Mouse (Mus musculus) cerebellum, postnatal 10 days (tissue): ENCODE data around the gene Eef1a1.
"Not testable (repeated sequence)": the region's sequence is repeated elsewhere in the genome, so short reads cannot be mapped to it uniquely, and the experiment has no call there.

Source experiments
- DNase-seq, 2 experiments: peaks; one replicate each; pipeline ENCODE4 v3.0.0; 2021; ENCODE audit warnings: mixed read lengths in 2 of 2

The Eef1a1 gene

DNA sequence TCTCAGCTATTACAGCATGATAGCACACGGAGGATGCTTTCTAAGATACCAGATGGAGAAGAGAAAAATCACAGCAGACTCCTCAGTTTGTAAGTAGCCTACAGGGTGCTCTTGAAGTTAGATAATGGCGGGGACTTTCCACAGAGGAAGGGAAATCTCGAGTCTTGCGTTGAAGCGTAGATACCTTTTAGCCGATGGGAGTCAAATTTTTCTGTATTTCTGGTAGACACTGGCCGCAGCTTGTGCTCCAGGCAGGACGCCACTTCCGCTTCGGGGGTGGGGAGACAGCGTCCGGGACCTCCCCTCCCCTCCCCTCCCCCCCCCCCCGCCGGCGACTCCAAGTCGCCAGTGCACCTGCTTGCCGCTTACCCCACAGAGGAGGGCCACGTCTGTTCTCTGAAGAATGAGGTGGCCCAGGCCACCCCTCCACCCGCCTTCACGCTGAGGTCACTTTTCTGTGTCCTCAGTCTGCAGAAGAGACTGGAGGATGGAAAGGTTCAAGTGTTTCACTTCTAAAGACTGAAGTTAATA lies at the start of gene Eef1a1:
Gene Eef1a1 (minus strand): TSS at position 262 of the 531 bp plus-strand sequence.
- DNase-seq = peak; percentile 72 to 82

DNA sequence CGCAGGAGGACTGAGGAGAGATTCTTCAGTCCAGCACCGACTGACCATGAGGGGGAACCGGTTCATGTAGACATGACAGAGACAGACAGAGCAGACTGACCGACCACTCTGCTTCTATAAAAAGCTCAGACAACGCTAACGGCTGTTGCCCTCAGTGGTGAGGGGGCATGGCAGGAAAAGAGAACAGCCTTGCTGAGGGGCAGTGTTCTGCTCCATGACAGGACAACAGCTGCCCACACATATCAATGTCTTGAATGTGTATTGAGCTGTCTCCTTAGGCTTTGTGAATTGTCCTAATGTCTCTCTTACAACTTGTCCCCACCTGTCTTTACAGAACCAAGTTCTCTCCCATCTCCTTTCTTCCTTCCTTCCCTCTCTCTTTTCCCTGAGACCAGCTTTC lies 49.5 kb upstream of the Eef1a1 start:
- peak; percentile 47 to 50 for DNase-seq

DNA sequence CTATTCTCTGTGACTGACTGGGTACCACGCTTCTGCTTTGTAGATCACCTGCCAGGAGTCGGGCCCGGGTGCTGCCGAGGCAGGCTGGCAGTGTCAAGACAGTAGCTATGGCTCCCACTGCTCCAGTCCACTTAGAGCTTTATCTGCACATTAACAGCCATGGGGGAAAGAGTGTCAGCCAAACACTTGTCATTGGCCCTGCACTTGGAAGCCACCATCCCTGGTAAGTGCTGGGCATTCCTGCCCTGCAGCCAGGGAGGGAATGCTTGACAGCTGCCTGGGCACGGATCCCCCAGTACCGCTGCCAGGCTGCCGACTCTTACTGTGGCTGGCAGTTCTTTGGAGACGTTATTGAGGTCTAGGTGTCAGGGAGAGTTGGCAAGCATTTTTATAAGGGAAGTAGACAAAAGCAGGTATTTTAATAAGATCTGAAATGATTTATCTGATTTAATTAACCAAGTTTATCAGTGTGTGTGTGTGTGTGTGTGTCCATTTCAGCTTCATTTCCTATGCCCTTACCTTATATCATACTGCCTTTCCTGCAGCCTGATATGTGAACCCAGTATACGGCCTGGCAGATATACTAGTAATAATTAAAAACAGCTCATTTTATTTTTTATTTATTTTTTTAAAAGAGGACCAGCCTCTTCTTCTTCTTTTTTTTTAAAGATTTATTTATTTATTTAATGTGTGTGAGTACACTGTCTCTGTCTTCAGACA lies 48.4 kb upstream of the Eef1a1 start:
- DNase-seq = peak; percentile 93 to 95

DNA sequence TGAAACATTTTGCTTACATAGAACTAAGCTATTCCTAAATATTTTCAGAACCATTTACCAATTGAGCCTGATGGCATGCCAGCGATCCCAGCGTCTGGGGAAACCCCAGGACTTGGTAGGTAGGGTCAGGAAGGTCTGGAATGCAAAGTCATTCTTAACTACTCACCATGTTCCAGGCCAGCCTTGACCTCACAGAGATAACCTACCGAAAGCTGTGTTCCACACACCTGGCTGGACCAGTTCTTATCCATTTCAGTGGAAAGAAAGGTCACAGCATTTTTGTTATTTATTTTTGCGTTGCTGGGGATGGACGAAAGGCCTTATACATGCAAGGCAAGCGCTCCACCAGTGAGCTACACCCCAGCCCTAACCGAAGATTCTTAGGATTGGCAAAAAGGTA lies 45.7 kb upstream of the Eef1a1 start:
- no peak for DNase-seq

DNA sequence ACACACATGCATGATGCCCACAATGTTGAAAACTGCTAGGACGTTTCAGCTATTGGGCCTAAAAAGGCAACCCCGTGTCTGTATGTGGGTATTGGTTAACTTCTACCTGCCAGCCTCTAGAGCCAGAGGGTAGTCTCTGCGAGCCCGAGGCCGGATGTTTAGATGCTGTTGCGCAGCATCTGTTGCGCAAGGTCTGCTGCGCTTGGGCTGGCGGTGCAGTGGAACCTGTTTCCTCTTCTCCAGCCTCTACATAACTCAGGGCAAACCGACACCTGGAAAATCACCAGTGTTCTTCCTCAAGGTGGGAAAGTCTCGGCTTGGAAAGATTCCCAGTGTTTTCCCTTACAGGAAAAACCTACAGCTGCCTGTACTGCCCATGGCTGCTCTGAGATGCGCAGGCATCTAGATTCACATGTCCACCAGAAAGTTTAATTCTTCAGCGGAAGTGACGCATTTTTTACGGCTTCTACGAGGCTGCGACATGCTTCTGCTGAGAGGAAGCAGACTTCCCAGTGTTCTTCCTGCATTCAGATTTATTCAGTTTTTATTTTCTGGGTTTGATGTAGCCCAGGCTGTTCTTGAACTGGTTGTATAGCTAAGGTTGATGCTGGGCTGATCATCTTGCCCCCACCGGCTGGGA lies 44.5 kb upstream of the Eef1a1 start:
- DNase-seq = no peak

DNA sequence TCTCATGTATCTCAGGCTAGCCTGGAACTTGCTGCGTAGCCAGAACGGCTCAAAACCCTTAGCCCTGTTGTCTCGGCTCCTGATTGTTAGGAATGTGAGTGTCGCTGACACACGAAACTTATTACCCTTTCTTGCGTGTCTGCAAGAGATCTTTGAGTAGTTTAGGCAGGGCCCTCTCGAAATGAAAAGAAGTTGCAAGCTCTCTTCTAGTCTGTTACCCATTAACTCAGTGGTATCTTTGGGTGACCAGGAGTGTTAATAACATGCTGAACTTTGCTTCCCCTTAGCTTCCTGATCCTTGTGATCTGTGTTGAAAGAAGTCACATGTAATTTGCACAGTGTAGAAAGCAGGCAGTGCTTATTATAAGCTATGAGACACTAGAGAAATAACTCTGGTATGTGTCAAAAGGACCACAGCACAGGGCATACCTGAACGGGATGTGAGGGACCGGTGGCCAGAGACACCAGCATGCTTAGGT lies 43.4 kb upstream of the Eef1a1 start:
- no peak for DNase-seq

DNA sequence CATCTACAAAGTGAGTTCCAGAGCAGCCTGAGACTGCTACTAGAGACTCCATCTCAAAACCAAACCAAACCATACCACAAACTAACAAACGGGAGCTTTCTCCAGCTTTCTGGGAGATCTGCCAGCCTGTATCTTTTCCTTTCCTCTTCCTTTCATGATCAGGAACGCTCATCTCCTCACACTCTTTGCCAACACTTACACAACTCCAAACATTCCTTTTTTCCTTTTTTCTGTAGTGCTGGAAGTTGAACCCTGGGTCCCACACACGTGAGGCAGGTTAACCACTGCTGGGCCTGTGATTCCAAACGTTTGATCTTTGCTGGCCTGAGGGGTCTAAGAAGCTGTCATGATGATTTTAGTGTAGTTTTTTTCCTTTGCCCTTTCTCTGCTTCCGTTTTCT lies 42.9 kb upstream of the Eef1a1 start:
- DNase-seq = no peak

DNA sequence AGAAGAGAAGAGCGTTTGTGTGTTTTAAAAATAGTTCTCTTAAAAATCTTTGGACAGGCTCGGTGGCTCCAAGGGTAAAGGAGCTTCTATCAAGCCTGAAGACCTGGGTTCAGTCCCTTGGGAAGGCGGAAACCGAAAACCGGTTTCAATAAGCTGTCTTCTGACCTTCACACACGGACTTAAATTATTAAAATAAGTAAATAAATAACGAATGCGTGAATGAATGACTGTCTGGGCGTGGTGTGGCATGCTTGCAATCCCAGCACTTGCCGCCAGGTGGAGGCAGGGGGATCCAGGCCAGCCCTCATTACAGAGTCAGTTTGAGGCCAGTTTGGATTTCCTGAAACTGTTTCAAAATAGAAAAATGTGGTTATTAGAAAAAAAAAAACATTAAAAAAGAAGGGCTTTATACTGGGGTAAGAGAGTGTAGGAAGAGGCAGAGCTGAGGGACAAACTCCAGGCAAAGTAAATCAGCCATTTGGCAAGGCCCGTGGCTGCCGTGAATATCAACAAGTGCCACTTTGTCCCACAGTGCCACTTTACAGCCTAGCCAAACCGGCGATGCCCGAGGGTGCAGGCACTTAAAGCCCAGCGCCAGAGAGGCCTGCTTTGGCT lies 38.9 kb upstream of the Eef1a1 start:
- DNase-seq = peak; percentile 91 to 94

DNA sequence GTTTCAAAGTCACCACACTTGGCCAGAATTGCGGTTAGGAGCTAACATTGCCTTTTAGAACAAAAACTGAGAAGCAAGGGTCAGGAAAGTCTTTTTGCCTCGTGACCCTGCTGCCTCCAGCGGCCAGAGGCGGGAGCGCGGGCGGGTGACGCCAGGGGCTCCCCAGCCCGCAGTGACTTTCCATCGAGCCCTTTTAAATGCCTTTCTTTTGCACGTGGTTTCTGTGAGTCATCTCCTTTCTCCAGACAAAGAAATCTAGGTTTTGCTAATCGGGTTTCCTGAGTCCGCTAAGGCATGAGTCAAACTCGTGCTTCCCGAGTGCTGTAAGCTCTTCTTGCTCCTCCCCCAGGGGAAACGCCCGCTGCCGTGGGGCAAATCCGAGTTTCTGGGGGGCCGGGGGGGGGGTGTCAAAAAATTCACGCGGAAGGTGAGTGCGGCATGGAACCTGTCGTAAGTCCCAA lies 38.4 kb upstream of the Eef1a1 start:
- peak; percentile 88 for DNase-seq

DNA sequence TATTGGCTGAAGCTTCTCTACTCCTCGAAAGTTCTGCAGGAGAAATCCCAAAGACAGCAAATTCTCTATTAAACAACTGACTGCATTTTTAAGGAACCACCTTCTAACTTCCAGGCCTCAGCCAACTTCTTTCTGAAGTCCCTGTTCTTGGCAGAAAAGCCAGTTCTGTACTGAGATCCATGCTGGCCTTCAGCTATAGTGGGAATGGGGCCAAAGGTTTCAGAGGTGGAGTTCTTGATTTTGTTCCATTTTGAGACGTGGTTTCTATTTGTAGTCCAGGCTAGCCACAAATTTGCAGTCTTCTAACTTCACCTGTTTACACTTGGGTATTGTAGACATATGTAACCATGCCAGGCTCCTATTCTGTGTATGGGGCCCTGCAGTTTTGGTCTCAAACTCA lies 37.3 kb upstream of the Eef1a1 start:
- DNase-seq = peak in 1 of 2 experiments; percentile 19

DNA sequence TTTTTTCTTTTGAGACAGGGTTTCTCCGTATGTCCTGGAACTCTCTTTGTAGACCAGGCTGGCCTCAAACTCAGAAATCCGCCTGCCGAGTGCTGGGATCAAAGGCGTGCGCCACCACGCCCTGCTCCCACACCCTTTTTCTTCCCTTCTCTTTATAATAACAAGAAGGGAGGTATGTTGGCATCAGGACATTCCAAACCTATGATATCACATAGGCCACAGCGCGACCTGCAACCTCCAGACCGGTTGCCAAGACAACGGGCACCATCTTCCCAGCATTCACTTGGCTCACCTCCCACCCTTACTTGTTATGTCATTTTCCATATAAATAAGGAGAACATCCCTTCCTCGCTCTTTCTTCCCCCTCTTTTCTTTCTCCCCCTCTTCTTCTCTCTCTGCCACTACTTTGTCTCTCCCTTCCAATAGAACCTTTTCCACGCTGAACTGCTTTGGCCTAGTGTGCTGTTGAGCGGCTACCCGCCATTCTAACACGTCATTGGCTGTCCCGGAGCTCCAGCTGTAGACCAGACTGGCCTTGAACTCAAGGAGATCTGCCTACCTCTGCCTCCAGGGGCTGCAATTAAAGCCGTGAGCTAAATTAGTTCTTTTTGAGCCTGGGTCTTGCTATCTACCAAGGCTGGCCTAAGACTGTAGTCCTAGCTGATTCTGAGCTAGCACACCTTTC lies 36.6 kb upstream of the Eef1a1 start:
- no peak for DNase-seq

DNA sequence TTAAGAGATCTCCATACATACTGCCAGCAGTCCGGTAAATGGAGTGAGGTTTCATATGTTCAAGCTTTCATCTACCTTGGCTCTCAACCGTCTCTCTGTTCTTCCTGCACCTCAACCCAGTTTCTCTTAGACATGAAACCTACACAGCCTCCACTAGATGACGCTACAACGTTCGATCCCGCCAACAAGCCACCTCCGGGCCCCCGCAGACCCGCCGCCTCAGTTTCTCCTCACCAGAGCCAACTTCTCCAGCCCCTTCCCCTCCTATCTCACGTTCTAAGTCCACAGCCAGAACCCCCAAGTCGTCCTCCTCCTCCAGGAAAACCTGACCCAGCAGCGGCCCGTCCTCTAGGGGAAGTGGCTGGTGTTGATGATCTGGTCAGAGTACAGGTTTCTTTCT lies 32.7 kb upstream of the Eef1a1 start:
- peak; percentile 46 to 55 for DNase-seq

DNA sequence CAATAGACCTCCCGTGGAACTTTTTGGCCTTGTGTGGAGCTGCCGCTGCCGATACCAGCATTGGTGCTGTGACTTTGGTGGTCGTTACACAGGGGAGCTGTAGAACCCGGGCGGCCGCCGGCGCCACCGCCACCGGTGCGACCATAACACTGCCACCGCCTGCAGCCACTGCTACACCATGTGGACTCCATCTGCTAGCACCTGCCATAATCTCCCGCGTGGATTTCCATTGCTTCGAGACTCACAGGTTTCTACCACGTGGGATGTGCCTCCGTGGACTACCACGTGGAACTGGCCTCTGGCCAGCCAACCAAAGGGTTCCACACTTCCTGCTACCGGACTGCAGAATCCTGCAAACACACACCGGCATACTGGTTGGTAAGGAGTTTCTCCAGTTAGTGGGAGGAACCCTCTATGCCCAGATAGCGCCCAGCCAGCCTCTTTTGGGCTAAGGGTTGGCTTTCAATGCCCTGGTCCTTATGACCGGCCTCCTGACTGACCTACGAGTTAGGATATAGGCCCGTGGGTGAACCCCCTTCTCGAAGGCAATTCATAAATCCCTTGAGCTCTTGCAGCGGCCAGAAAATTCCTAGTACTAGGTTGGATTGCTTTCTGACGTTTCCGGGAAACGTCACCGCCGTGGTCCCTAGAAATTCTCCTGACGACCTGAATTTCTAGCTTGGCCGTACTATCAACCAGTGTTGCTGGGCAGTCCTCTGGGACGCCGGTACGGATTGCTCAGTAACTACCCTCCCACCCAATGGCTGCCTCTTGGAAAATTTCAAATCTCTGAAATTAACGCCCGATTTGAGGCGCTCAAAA lies 32.0 kb upstream of the Eef1a1 start:
- DNase-seq = peak; percentile 88 to 92

DNA sequence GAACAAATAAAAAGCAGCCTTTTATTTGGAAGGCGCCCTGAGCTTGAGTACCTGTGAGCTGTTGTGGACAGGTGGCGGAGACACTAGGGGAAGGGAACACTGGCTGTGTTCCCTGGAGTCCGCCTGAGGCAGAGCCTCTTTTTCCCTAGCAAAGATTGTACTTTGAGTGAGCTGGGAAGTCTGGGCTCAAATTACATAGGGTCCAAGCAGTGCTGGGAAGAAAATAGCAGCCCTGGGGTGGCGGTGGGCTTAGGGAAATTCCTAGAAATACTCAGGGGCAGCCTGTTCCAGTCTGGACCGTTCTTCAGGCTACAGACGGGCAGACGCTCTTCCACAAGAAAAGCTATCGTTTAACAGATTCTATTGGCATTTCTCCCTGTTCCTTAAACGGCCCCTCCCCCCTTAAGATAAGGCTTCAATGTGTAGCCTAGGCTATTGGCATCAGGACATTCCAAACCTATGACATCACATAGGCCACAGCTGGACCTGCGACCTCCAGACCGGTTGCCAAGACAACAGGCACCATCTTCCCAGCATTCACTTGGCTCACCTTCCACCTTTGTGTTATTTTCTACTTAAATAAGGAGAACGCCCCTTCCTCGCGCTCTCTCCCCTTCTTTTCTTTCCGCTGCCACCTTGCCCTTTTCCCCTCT lies 31.3 kb upstream of the Eef1a1 start:
- peak; percentile 77 to 82 for DNase-seq

DNA sequence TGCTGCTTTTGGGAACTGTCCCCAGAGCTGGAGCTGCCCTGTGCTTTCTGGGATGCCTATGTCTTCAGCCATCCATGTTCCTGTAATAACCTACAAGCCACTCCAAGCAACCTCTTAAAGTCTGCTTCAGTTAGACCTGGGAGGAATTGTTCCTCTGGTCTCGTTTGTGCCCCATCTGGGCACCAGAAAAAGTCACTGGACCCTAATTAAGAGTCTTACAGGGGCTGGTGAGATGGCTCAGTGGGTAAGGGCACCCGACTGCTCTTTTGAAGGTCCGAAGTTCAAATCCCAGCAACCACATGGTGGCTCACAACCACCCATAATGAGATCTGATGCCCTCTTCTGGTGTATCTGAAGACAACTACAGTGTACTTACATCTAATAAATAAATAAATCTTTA lies 28.3 kb upstream of the Eef1a1 start:
- DNase-seq = not testable (repeated sequence)

DNA sequence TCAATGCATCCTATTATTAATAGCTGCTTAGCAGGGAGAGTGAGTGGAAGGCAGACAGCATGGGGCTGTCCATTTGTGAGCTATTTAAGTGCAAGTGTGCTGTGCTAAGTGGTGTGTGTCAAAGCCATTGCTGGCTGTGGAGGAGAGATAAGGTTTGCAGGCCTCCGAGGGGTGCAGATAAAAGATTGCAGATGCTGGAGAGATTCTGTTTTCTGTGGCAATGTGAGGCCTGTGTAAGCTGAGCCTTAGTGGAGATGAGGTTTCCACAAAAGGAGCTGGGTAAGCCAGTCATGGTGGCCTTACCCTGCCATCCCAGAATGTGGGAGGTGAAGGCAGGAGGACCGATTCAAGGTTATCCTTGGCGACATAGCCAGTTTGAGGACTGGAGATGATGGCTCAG lies 27.2 kb upstream of the Eef1a1 start:
- no peak for DNase-seq

DNA sequence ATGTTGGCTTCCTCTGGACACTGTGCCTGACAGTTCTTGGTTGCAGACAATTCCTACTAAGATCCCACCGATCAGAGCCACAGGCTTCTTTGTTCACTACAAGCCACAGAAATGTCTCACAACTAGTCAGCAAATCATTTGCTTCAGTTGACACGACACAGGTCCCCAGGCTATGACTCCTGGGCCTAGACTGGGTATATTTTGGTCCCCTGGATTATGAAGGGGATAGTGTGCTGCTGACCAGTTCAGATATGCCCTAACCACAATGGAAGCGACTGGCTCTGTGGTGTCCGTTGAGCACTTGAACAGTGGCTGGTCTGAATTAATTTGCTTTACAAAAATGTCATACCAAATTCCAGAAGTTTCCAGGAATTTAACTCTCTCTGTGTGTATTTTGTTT lies 25.7 kb upstream of the Eef1a1 start:
- no peak for DNase-seq

DNA sequence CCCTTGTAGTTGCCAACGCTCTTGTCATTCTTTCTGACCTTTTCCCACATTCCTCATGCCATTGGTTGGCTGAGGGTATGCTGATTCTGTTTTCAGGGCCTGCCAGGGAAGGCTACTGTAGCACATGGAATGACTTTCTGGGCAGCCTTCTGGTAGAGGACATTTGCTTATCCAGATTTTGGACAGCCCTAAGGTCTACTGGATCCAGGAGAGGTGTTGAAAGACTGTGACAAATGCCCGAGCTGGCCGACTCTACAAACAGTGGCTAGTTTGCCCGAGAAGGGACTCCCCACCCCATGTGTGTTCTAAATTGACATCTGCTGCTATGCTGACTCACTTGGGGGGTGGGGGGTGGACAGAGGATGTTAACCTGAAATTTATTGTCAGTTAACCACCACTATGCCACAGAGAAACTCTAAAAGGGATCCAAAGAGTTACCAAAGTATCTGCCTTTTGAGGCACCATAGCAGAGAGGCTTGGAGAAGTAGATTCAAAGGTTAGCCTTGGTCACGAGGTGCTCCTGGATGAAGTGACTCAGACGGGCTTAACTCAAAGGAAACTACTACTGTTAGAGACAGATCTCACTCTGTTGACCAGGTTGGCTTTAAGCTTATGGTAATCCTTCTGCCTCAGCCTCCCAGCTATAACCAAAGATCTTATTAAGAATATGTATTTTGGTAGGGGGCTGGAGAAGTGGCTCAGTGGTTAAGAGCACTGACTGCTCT lies 25.0 kb upstream of the Eef1a1 start:
- DNase-seq = no peak

DNA sequence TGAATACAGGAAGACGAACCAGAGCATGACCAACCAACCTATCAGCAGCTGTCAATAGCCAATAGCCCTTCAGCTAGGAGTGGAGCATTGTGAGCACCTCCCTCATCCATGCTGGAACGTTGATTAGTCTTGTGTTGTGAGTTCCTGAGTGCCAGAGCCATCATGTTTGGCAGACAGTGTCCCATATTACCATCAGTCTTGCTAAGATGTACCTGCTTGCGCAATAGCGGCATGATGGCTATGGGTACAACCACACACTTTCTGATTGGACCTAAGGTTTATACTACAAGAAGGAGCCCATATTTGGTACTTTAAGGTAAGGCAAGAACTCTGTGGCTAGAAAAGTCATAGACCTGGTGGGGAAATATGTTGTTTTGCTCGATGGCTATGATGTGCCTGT lies 22.8 kb upstream of the Eef1a1 start:
- no peak for DNase-seq

DNA sequence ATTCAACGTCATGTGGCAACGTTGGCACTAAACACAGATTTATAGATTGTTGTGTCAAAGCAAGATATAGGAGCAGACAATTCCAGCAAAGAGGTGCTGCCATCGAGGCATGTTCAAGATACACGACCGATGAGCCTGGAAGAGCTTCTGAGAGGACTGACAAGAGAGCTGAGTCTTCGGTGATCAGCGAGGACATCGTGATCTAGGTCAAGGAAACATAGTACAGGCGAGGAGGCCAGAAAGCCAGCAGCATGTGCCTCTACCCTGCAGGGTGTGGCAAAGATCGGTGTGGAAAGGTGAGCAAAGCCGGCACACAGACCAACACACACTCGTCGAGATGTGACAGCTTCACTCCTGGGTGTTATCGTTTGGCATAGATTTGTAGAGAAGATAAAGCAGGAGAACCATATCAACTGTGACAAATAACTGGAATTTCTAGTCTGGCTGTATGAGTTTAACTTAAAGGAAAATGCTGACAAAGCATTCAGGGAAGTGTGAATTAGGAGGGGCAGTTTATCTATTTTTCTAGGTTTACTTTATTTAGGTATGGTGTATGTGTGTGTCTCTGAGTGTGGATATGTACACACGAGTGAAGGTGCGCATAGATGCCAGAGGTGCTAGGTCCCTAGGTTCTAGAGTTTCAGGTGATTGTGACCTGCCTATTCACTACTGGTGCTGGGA lies 19.3 kb upstream of the Eef1a1 start:
- no peak for DNase-seq
